Mouse (Mus musculus): Measurements from ENCODE around the gene Msh4.
"Not testable (repeated sequence)": the region's sequence is repeated elsewhere in the genome, so short reads cannot be mapped to it uniquely, and the experiment has no call there.

Msh4 gene

GRCm38 (mm10) chr3:153911197-153911881, 5.4 kb upstream of the Msh4 start:
- no peak for DNase-seq (ENCODE audit: low spot score)

DNA sequence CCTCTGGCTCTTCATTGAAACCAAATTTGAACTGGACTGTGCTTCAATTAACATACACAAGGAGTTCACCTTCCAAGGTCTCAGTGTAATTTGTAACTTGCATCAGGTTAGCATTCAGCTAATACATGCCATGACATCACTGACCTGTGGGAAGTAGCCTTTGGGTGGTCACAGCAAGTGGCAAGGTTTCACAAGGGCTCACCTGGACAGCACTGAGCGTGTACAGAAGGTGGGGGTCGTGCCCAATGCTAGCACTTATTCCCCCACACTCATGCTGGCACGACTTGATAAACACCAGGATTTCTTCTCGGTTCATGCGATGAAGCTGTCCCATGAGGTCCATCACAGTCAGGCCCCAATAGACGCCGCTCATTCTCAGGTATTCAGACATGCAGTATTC, 4.6 kb upstream of the Msh4 start:
- DNase-seq (ENCODE audit: low spot score) = no peak

DNA sequence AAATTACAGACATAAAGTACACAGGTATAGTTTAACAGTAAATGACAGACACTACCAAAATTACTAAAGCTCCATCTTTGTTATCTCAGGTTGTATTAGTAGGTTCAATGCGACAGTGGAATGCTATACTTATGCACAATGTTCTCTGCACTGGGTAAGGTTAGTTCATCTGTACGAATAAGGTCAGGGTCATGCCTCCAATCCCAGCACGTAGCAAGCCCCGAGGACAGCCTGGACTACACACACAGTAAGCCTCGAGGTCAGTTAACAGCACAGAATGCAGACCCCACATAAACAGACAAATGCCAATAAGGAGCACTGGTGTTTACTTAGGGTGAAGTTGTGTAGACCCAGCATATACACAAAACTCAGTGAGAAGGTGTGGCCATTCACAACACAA, 3.0 kb upstream of the Msh4 start:
- no peak for DNase-seq (ENCODE audit: low spot score)

DNA sequence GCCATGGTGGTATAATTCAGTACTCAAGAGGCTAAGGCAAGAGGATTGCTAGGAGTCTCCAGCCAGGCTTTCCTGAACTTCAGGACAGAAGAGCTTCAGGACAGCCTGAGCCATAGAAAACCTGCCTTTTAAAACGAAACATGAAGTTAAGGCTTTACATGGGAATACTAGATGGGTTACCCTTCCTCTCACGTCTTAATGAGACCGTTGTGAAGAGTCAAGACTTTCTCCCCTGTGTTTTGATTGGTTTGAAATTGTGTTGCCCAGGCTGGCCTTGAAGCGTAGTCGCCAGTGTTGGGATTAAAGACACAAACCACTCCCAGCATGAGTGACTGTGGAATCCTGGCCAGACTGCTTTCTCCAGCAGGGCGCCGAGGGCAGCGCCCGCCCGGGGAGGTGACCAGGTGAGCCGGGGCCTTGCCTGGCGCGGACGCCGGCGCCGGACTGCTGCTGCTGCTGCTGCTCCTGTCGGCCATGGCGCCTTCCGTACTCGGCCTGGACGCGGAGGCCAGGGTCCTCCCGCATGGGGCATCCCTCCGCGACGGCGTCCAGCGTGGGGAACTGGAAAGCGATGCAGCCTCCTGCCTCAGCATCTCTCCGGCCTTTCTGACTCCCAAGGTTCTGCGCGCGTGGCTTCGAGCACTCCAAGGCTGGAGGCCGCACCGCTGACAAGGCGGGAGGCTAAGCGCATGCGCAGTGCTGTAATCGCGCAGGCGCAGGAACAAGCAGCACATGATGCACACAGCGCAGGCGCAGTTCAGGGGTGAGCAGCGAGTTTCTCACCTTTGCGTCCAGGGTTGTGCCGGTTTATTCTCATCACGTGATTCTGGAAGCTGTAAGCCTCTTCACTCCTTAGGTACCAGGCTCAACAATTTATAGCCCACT, 445 bp downstream of the Msh4 start:
- no peak for DNase-seq (ENCODE audit: low spot score)

- DNase-seq (ENCODE audit: low spot score) = no peak
These were observed 1.4 kb downstream of the Msh4 start for GRCm38 (mm10) chr3:153904586-153904985.

DNA sequence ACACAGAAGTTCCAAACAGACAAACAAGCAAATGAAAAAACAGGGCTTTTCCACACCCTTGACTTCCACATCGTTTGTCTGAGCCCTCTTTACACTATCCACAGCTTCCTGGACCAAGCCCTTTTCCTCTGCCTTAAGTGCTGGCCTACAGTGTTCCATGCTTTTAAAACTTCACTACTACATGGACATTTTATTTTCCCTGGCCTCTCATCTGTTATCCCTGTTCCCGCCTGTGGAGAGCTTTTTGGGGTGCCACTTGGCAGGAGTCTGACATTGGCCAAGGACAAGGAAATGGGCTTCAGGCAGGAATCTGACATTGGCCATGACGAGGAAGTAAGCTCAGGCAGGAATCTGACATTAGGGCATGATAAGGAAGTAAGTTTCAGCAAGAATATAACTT, 3.3 kb downstream of the Msh4 start:
- DNase-seq (ENCODE audit: low spot score) = no peak

GRCm38 (mm10) chr3:153901904-153902303, 4.0 kb downstream of the Msh4 start:
- DNase-seq (ENCODE audit: low spot score) = no peak

DNA sequence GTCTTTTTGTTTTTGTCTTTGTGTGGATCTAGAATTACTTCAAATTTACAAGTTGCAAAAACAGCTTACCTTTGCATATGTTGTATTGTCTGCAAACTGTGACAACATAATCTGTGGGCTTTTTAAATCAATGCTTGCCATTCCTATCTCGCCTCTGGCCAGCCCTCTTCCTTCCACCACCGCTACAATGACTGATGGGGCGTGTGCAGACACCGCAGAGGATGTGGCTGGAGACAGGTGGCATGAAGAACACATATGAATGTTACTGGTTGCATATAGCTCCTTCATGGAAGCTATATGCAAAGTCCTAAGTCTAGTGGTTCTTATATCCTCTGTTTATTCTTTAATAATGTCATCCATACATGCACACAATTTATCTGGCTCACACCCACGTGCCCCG, 8.7 kb downstream of the Msh4 start:
- no peak for DNase-seq (ENCODE audit: low spot score)

- no peak for DNase-seq (ENCODE audit: low spot score)
These were observed 10.5 kb downstream of the Msh4 start for GRCm38 (mm10) chr3:153895454-153895853.

- no peak for DNase-seq (ENCODE audit: low spot score)
These were observed 16.7 kb downstream of the Msh4 start for GRCm38 (mm10) chr3:153889188-153889781.

GRCm38 (mm10) chr3:153888141-153888540, 17.8 kb downstream of the Msh4 start:
- DNase-seq (ENCODE audit: low spot score) = no peak

- no peak for DNase-seq (ENCODE audit: low spot score)
These were observed 19.6 kb downstream of the Msh4 start for GRCm38 (mm10) chr3:153886296-153886695.

- no peak for DNase-seq (ENCODE audit: low spot score)
These were observed 34.5 kb downstream of the Msh4 start for GRCm38 (mm10) chr3:153871396-153871795.

DNA sequence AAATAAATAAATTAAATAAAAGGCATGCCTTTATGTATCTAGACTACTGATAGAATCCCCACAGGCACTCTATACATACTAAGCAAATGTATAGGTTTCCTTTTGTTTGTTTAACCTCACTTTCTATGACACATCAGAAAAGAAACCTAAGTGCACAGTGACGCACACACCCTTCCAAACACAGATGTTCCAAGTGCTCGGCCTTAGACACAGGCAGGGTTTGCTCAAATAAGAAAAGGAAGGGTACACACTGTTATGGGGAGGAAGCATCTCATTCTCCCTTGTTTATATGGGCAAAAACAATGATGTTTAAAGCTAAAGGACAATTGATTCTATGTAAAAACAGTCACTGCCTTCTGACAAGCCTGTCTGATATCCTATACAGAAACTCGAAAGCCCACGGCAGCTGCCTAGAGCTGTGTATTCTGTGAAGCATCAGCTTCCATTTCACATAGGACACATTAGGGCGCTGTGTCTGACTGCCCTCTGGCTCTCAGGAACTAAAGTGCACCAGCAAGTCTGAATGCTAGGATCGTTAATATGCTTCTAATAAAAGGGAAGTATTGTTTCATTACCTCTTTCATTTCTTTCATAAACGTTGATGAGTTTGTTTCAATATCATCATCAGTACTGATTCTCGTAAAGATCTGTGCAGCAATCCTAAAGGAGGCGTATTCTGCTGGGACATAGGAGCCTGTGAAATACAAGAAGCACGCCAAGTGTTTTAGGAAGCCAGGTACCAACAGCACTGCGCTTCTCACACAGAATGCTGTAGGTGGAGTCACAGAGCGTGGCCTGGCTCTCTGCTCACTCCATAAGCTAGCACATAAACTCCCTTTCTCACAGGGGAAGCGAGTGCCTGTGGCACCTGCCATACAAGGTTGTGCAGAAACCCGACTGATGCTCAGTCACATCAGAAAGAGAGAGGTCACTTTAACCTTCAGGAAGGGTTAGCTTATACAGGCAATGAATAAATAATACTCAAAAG, 38.5 kb downstream of the Msh4 start:
- DNase-seq (ENCODE audit: low spot score) = no peak

GRCm38 (mm10) chr3:153864636-153865429, 41.1 kb downstream of the Msh4 start:
- no peak for DNase-seq (ENCODE audit: low spot score)

DNA sequence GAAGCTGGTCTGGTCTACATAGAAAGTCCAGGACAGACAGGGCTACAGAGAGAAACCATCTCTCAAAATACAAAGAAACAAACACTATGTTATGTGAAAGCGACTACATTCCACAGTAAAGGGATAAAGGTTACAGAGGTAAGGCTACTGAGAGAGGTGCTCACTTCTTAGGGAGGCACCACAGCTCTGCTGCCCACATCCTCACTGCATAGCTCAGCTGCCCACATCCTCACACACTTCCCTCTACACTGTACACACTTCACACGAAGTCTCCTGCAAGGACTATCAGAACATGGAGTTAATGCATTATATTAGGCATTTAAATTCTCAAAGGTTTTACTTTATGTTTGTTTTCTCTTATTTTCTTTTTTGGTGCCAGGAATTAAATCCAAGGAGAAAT, 42.1 kb downstream of the Msh4 start:
- DNase-seq (ENCODE audit: low spot score) = no peak

GRCm38 (mm10) chr3:153860392-153860791, 45.5 kb downstream of the Msh4 start:
- not testable (repeated sequence) for DNase-seq (ENCODE audit: low spot score)

GRCm38 (mm10) chr3:153858350-153859001, 47.5 kb downstream of the Msh4 start:
- DNase-seq (ENCODE audit: low spot score) = no peak

DNA sequence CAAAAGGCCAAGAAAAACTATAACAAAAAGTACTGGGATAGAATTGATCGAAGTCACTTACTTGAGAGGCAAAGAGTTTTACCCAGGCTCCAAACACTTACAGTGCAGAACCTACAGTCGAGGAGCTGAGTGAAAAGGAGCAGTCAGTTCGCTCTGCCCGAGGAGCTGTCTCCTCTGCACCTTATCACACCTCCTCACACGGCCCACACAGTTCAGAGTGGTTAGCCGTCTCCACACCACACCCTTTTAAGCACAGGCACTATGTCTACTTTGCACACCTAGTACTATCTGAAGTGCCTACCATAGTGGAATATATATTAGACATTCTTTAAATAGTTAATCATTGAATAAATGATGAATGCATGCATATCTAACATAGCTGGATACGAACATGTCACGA, 53.7 kb downstream of the Msh4 start:
- no peak for DNase-seq (ENCODE audit: low spot score)

DNA sequence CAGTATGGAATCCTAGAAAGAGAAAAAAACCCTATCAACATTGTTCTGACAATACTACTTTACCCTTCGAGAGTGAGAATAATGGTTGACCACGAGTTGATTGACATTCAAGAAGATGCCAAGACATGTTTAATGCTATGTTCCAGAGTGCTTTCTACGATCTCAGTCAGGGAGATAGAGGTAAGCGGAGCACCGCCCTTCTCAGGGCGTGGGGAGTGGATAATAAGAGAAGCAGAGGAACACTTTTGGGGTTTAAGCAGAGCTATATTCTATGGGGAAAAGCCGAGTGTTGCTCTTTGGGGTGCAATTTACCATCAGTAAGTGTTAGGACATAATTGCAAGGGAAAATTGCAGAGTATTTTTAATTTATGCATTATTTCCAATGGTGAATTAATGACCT, 55.2 kb downstream of the Msh4 start:
- DNase-seq (ENCODE audit: low spot score) = no peak
